Mouse (Mus musculus): ENCODE measurements around the gene Olfr1217. TPM values are rescaled to one million over a fixed set of nuclear protein-coding genes. Genes with fewer than 3 reads are reported as not detected.
"Not testable (repeated sequence)": the region's sequence is repeated elsewhere in the genome, so short reads cannot be mapped to it uniquely, and the experiment has no call there.

The Olfr1217 gene
- not detected in 2 replicates for polyA plus RNA-seq (2015; fragmentation: Nextera tagmentation; extraction: Ambion mirVana)

- no peaks in the 10 kb centered on the region for H3K4me1 ChIP-seq (replicated peaks)
- no peak within 1 kb of the TSS for H3K4me2 ChIP-seq
- no peak for DNase-seq
- H3K4me3 ChIP-seq (replicated peaks), result no peak within 1 kb of the TSS
- no peaks in the 10 kb centered on the region for H3K36me3 ChIP-seq
- no peaks in the 10 kb centered on the region for H3K9me3 ChIP-seq (replicated peaks)
- H3K9ac ChIP-seq, result no peak within 1 kb of the TSS
- 41% methylated on average over 2 of the region's 2 CpGs for WGBS (ENCODE audit: insufficient replicate concordance)
- no peak for ATAC-seq (ENCODE audit: low read depth)
- no peaks in the 10 kb centered on the region for H3K27me3 ChIP-seq
- H3K27ac ChIP-seq, result no peak within 1 kb of the TSS
Observed at GRCm38 (mm10) chr2:89031965-89032364, at the start of gene Olfr1217. TSS of gene Olfr1217 (minus strand) at chr2:89032065.

GRCm38 (mm10) chr2:89081487-89081886, 49.6 kb upstream of the Olfr1217 start:
- ATAC-seq (ENCODE audit: low read depth) (no peak), DNase-seq (no peak)
- H3K27ac ChIP-seq, result no peak overlapping the region
- H3K9ac ChIP-seq, result no peak overlapping the region
- no peak overlapping the region for H3K4me2 ChIP-seq
- H3K9me3 ChIP-seq (replicated peaks), result no peaks in the 10 kb centered on the region
- H3K4me1 ChIP-seq (replicated peaks), result no peaks in the 10 kb centered on the region
- no peaks in the 10 kb centered on the region for H3K27me3 ChIP-seq
- no peak overlapping the region for H3K4me3 ChIP-seq (replicated peaks)
- H3K36me3 ChIP-seq, result no peaks in the 10 kb centered on the region

- no peak for DNase-seq
- no peaks in the 10 kb centered on the region for H3K9me3 ChIP-seq (replicated peaks)
- no peaks in the 10 kb centered on the region for H3K4me1 ChIP-seq (replicated peaks)
- no peaks in the 10 kb centered on the region for H3K27me3 ChIP-seq
- H3K27ac ChIP-seq, result no peak within 1 kb of the TSS
- no peaks in the 10 kb centered on the region for H3K36me3 ChIP-seq
- H3K4me3 ChIP-seq (replicated peaks), result no peak within 1 kb of the TSS
- no peak for ATAC-seq (ENCODE audit: low read depth)
- no peak within 1 kb of the TSS for H3K4me2 ChIP-seq
- no peak within 1 kb of the TSS for H3K9ac ChIP-seq
Observed at GRCm38 (mm10) chr2:89061087-89061486, 29.2 kb upstream of the Olfr1217 start, which contains the start of gene Olfr1218. TSS of gene Olfr1218 (minus strand) at chr2:89061187.

- H3K4me2 ChIP-seq; ATAC-seq (ENCODE audit: low read depth); H3K36me3 ChIP-seq; DNase-seq; H3K9me3 ChIP-seq (replicated peaks); H3K4me1 ChIP-seq (replicated peaks); H3K27me3 ChIP-seq; H3K27ac ChIP-seq; H3K9ac ChIP-seq; H3K4me3 ChIP-seq (replicated peaks): not testable (repeated sequence)
- WGBS (ENCODE audit: insufficient replicate concordance), result 52% methylated on average over 3 of the region's 3 CpGs
Observed at GRCm38 (mm10) chr2:89021436-89021835, 10.4 kb downstream of the Olfr1217 start.

- H3K9ac ChIP-seq, result no peak within 1 kb of the TSS
- H3K9me3 ChIP-seq (replicated peaks), result no peaks in the 10 kb centered on the region
- no peaks in the 10 kb centered on the region for H3K27me3 ChIP-seq
- H3K4me1 ChIP-seq (replicated peaks), result no peaks in the 10 kb centered on the region
- no peak within 1 kb of the TSS for H3K4me2 ChIP-seq
- 55% methylated on average over 1 of the region's 1 CpGs for WGBS (ENCODE audit: insufficient replicate concordance)
- H3K27ac ChIP-seq, result no peak within 1 kb of the TSS
- ATAC-seq (ENCODE audit: low read depth) (no peak), DNase-seq (no peak)
- H3K36me3 ChIP-seq, result no peaks in the 10 kb centered on the region
- no peak within 1 kb of the TSS for H3K4me3 ChIP-seq (replicated peaks)
Observed at GRCm38 (mm10) chr2:89018240-89018639, 13.6 kb downstream of the Olfr1217 start, which contains the start of gene Olfr1216. TSS of gene Olfr1216 (minus strand) at chr2:89018340.

- H3K9me3 ChIP-seq (replicated peaks), result no peaks in the 10 kb centered on the region
- DNase-seq, result no peak
- no peaks in the 10 kb centered on the region for H3K36me3 ChIP-seq
- H3K9ac ChIP-seq, result no peak within 1 kb of the TSS
- H3K4me2 ChIP-seq, result no peak within 1 kb of the TSS
- H3K27ac ChIP-seq, result no peak within 1 kb of the TSS
- H3K27me3 ChIP-seq, result no peaks in the 10 kb centered on the region
- no peak within 1 kb of the TSS for H3K4me3 ChIP-seq (replicated peaks)
- ATAC-seq (ENCODE audit: low read depth), result no peak
- H3K4me1 ChIP-seq (replicated peaks), result no peaks in the 10 kb centered on the region
- 40% methylated on average over 2 of the region's 2 CpGs for WGBS (ENCODE audit: insufficient replicate concordance)
Observed at GRCm38 (mm10) chr2:89006873-89007272, 25.0 kb downstream of the Olfr1217 start, which contains the start of gene Olfr1215. TSS of gene Olfr1215 (minus strand) at chr2:89006973.

- Histone ChIP-seq H3K9me3 (replicated peaks) (no peaks in the 10 kb centered on the region), H3K27me3 (no peaks in the 10 kb centered on the region), H3K36me3 (no peaks in the 10 kb centered on the region), H3K4me3 (replicated peaks) (no peak within 1 kb of the TSS), H3K4me1 (replicated peaks) (no peaks in the 10 kb centered on the region), H3K27ac (no peak within 1 kb of the TSS), H3K4me2 (no peak within 1 kb of the TSS), H3K9ac (no peak within 1 kb of the TSS)
- ATAC-seq (ENCODE audit: low read depth) (no peak), DNase-seq (no peak)
- 67% methylated on average over 1 of the region's 1 CpGs for WGBS (ENCODE audit: insufficient replicate concordance)
Observed at GRCm38 (mm10) chr2:88992553-88992952, 39.3 kb downstream of the Olfr1217 start, which contains the start of gene Olfr1214. TSS of gene Olfr1214 (minus strand) at chr2:88992653.

- DNase-seq (no peak), ATAC-seq (ENCODE audit: low read depth) (no peak)
- H3K9ac ChIP-seq, result no peak within 1 kb of the TSS
- H3K4me2 ChIP-seq, result no peak within 1 kb of the TSS
- H3K4me1 ChIP-seq (replicated peaks), result no peaks in the 10 kb centered on the region
- no peaks in the 10 kb centered on the region for H3K36me3 ChIP-seq
- no peaks in the 10 kb centered on the region for H3K9me3 ChIP-seq (replicated peaks)
- no peak within 1 kb of the TSS for H3K4me3 ChIP-seq (replicated peaks)
- WGBS (ENCODE audit: insufficient replicate concordance), result 68% methylated on average over 1 of the region's 1 CpGs
- no peak within 1 kb of the TSS for H3K27ac ChIP-seq
- H3K27me3 ChIP-seq, result no peaks in the 10 kb centered on the region
Observed at GRCm38 (mm10) chr2:88980181-88980580, 51.7 kb downstream of the Olfr1217 start, which contains the start of gene Gm13762. TSS of gene Gm13762 (minus strand) at chr2:88980281.

Other genes starting within 250 kb of the Olfr1217 start
- gene Olfr1201, start 239.0 kb downstream of the Olfr1217 start, polyA plus RNA-seq (2015; fragmentation: Nextera tagmentation; extraction: Ambion mirVana), result not detected in 2 replicates
- gene Olfr1202, start 217.6 kb downstream of the Olfr1217 start, polyA plus RNA-seq (2015; fragmentation: Nextera tagmentation; extraction: Ambion mirVana), result not detected in 2 replicates
- gene Olfr1205, start 202.3 kb downstream of the Olfr1217 start, polyA plus RNA-seq (2015; fragmentation: Nextera tagmentation; extraction: Ambion mirVana), result not detected in 2 replicates
- not detected in 2 replicates for gene Olfr1204, start 182.8 kb downstream of the Olfr1217 start, polyA plus RNA-seq (2015; fragmentation: Nextera tagmentation; extraction: Ambion mirVana)
- not detected in 2 replicates for gene Olfr1206, start 168.8 kb downstream of the Olfr1217 start, polyA plus RNA-seq (2015; fragmentation: Nextera tagmentation; extraction: Ambion mirVana)
- not detected in 2 replicates for gene Olfr1208, start 129.8 kb downstream of the Olfr1217 start, polyA plus RNA-seq (2015; fragmentation: Nextera tagmentation; extraction: Ambion mirVana)
- not detected in 2 replicates for gene Olfr1209, start 116.9 kb downstream of the Olfr1217 start, polyA plus RNA-seq (2015; fragmentation: Nextera tagmentation; extraction: Ambion mirVana)
- not detected in 2 replicates for gene Olfr1211, start 94.0 kb downstream of the Olfr1217 start, polyA plus RNA-seq (2015; fragmentation: Nextera tagmentation; extraction: Ambion mirVana)
- not detected in 2 replicates for gene Olfr1212, start 78.1 kb downstream of the Olfr1217 start, polyA plus RNA-seq (2015; fragmentation: Nextera tagmentation; extraction: Ambion mirVana)
- gene Gm13762, start 51.8 kb downstream of the Olfr1217 start, polyA plus RNA-seq (2015; fragmentation: Nextera tagmentation; extraction: Ambion mirVana), result not detected in 2 replicates
- gene Olfr1214, start 39.4 kb downstream of the Olfr1217 start, polyA plus RNA-seq (2015; fragmentation: Nextera tagmentation; extraction: Ambion mirVana), result not detected in 2 replicates
- not detected in 2 replicates for gene Olfr1215, start 25.1 kb downstream of the Olfr1217 start, polyA plus RNA-seq (2015; fragmentation: Nextera tagmentation; extraction: Ambion mirVana)
- not detected in 2 replicates for gene Olfr1216, start 13.7 kb downstream of the Olfr1217 start, polyA plus RNA-seq (2015; fragmentation: Nextera tagmentation; extraction: Ambion mirVana)
- not detected in 2 replicates for gene Olfr1218, start 29.1 kb upstream of the Olfr1217 start, polyA plus RNA-seq (2015; fragmentation: Nextera tagmentation; extraction: Ambion mirVana)
- gene Olfr1219, start 51.4 kb upstream of the Olfr1217 start, polyA plus RNA-seq (2015; fragmentation: Nextera tagmentation; extraction: Ambion mirVana), result not detected in 2 replicates
- gene Olfr1220, start 74.8 kb upstream of the Olfr1217 start, polyA plus RNA-seq (2015; fragmentation: Nextera tagmentation; extraction: Ambion mirVana), result not detected in 2 replicates
- gene Olfr1221, start 85.2 kb upstream of the Olfr1217 start, polyA plus RNA-seq (2015; fragmentation: Nextera tagmentation; extraction: Ambion mirVana), result not detected in 2 replicates
- gene Olfr1222, start 101.0 kb upstream of the Olfr1217 start, polyA plus RNA-seq (2015; fragmentation: Nextera tagmentation; extraction: Ambion mirVana), result not detected in 2 replicates
- not detected in 2 replicates for gene Olfr1223, start 119.5 kb upstream of the Olfr1217 start, polyA plus RNA-seq (2015; fragmentation: Nextera tagmentation; extraction: Ambion mirVana)
- not detected in 2 replicates for gene Olfr1224-ps1, start 132.0 kb upstream of the Olfr1217 start, polyA plus RNA-seq (2015; fragmentation: Nextera tagmentation; extraction: Ambion mirVana)
- gene Olfr1225, start 142.6 kb upstream of the Olfr1217 start, polyA plus RNA-seq (2015; fragmentation: Nextera tagmentation; extraction: Ambion mirVana), result not detected in 2 replicates
- not detected in 2 replicates for gene Olfr1226, start 168.0 kb upstream of the Olfr1217 start, polyA plus RNA-seq (2015; fragmentation: Nextera tagmentation; extraction: Ambion mirVana)
- not detected in 2 replicates for gene Olfr1228, start 222.0 kb upstream of the Olfr1217 start, polyA plus RNA-seq (2015; fragmentation: Nextera tagmentation; extraction: Ambion mirVana)

Data from liver, embryonic 13.5 days (tissue).